Mouse (Mus musculus) lung, adult 2 months (tissue): Measurements from ENCODE around the gene Tmem136.

ENCODE experiments used
- CTCF ChIP-seq: fragments of 200-500 bp; IDR thresholded peaks from 2 replicates; pipeline ENCODE4 v1.5.1; 2011; ENCODE audit warnings: mild to moderate bottlenecking, low read length, control low read depth; ENCODE audit not compliant: insufficient read depth
- POLR2A ChIP-seq: fragments of 200-500 bp; IDR thresholded peaks from 2 replicates; pipeline ENCODE4 v1.6.1; 2011; ENCODE audit warnings: low read depth, mild to moderate bottlenecking, control low read depth, low read length, borderline replicate concordance; ENCODE audit errors: extremely low read depth

DNA sequence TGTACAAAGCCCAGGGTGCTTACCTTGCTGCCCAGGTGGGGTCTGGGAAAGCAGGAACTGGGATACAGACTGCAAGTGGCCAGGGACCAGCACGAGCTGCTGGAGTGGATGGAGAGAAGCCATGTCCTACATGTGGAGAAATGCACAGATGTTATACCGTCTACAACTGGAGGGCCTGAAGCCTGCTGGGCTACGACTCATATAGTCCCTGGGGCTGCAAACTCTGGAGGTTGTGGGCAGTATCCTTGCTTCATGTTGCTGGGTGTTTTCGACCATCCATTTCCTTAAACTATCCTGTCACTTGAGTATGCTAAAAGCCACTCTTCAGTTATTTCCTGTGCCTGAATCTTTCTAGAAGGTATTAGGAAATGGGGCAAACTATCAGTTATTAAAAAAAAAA lies 28.8 kb upstream of the Tmem136 start:
- TF ChIP-seq POLR2A (no peak), CTCF (no peak)
